Mouse (Mus musculus): ENCODE data around the gene Dap3. TPM values are rescaled to one million over a fixed set of nuclear protein-coding genes. Genes with fewer than 3 reads are reported as not detected.
"Not testable (repeated sequence)": the region's sequence is repeated elsewhere in the genome, so short reads cannot be mapped to it uniquely, and the experiment has no call there.

Dap3 gene
- total RNA-seq, 4 experiments from 2014 or later = 128 to 166 (median 148) TPM

DNA sequence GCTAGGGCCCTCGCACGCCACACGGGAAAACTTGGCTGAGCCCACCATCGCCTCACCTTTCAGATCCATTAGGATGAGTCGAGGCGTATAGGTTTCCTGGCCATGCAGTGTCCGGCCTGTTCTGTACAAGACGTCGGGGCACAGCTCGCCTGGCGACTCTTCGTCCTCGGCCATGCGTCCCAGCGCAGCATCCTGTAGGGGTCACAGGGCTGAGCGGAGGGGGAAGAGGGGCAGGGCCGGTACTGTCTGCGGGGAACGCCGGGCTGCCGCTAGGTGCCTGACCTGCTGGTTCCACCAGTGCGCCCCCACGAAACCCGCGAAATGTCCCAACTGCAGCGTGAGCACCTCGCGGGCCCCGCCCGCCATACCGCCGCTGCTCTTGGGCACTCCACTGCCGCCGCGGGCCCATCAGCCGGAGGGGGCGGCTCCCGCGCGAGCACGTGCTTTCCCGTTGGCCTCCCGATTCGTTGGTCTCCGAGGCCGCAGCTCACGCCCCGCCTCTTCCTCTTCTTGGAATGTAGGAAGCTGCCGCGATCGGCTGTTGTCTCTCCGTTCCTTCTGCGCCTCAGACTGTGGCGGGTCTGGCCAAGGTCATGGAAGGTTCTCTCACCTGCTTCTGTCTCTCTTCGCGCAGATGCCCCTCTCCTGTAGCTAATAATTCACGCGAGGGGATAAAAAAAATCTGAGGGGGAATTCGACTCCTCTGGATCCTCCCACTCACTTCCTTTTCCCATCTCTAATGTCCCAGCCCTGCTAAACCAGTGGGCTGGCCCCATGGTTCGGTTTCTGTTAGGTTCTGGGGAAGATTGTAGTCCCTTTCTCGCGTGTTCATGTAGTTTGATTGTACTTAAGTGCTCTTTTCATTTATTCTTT is 37.2 kb downstream of the Dap3 start, which contains the start of gene Msto1:
Gene Msto1 (minus strand): TSS at position 489 of the 873 bp plus-strand sequence.
- peak; percentile 92 for DNase-seq

DNA sequence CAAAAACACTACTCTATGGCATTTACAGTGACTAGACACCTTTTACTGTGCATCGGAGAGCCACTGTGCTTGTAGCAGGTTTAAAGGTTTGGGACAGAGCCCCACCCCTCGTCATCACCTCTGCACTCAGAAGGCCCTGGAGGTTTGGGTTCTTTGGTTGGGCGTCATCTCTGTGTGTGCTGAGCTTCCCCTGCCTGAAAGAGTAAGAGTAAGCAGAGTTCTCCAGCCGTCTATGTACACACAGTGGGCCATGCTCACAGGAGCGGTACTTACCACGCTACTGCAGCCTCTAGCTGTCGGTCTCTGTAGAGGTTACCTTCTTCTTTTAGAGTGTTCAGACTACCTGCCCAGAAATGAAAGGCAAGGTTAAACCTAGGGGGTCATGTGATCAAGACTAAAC is 38.4 kb downstream of the Dap3 start:
- DNase-seq = no peak

DNA sequence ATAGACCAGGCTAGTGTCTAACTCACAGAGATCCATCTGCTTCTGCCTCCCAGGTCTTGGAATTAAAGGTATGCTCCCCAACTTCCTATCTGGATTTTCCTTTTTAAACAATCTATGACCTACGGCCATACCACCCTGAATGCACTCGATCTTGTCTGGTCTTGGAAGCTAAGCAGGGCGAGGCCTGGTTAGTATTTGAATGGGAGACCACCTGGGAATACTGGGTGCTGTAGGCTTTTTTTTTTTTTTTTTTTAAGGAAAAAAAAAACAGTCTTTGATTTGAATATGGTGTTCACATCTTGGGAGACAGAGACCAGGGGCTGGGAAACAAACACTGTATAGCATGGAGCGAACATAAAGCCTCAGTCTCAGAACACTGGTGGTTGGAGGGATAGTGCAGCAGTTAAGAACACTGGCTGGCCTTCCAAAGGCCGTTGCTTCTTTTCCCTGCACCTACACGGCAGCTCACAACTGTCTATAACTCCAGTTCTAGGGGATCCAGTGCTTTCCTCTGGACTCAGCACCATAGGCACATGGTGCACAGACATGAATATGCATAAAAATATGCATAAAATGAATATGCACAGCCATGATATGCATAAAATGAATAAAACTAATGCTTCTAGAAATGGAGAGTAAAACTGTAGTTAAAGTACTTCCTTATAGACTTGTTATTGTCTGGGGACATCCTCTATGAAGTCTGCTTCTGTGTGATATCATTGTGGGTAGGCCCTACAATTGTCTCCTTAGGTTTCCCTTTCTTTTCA is 44.4 kb downstream of the Dap3 start:
- no peak for DNase-seq

DNA sequence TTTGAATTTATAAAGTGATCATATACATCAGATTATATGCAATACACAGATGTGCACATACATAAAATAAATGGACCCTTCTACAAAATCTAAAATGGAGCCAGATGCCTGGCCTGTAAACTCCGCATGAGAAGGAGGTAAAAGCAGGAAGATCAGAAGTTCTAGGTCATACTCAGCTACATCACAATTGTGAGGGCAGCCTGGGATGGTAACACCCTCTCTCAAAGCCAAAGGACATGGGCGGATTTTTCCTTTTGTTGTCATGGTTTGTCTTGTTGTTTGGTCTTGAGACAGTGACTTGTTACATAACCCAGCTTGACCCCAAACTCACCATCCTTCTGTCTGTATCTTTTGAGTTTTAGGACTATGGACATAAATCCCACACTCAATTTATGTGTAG is 45.2 kb downstream of the Dap3 start:
- no peak for DNase-seq

DNA sequence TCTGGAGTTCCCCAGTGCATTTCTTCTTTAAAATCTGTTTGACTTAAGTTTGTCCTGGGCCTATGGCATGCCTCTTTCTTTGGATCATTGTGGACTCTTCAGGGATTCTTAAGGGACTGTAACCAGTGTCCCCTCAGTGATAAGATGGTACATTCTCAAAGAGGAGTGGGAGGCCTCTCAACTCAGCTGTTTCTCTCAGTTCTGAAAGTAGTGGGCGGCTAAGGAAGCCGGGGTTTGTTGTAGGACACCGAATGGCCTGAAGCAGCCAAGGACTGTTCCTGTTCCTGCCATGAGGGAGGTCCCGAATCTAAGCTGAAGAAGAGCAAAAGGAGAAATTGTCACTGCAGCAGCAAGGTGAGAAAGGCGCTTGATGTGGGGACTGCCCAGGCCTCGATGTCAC is 45.8 kb downstream of the Dap3 start:
- no peak for DNase-seq

DNA sequence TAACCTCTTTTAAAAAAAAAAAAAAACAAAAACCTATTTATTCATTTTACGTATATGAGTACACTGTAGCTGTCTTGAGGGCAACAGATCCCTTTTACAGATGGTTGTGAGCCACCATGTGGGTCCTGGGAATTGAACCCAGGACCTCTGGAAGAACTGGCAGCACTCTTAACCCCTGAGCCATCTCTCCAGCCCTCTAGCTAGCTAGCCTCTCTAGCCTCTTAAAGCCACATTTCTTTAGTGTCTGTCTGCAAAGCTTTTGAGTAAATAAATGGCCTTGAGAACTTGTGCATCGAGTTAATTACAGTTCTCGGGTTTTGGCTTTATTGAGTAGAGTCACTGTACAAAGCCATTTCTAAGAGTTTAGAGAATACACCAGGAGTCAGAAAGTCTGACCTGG is 46.2 kb downstream of the Dap3 start:
- DNase-seq = no peak

DNA sequence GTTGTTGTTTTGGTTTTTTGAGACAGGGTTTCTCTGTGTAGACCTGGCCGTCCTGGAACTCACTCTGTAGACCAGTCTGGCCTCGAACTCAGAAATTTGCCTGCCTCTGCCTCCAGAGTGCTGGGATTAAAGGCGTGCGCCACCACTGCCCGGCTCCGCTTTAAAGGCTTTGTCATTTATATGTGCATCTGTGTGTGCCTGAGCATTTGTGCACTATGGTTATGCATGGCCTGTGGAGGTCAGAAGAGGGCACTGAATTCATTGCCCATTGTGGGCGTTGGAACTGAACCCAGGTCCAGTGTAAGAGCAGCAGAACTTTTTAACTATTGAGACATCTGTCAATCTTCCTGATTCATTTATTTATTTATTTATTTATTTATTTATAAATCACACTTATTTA is 58.0 kb downstream of the Dap3 start:
- not testable (repeated sequence) for DNase-seq

DNA sequence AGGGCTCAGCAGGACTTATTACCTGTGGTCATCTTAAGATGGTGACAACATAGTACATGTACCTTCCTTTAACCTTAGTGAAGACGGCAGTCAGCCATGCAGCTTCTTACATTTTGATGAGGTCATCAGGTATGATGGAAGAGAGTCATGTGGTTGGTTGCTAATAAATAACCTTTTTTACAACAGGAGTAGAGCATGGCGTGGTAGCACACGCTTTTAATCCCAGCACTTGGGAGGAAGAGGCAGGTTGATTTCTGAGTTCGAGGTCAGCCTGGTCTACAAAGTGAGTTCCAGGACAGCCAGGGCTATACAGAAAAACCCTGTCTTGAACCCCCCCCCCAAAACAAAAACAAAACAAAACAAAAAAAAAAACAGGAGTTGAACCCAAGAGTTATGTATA is 68.4 kb downstream of the Dap3 start:
- not testable (repeated sequence) for DNase-seq

Other genes with a start within 250 kb of the Dap3 start
- gene Rit1, start 234.3 kb downstream of the Dap3 start, total RNA-seq (2022) = 10 to 100 TPM; 55.0 to 65.3 (median 59.1) TPM
- gene Syt11, start 176.0 kb downstream of the Dap3 start, total RNA-seq (2022) = 10 to 100 TPM; 13.5 to 24.3 (median 15.7) TPM
- 10 to 100 TPM; 34.8 to 56.4 (median 40.3) TPM for gene Gon4l, start 116.0 kb downstream of the Dap3 start, total RNA-seq (2022)
- 10 to 100 TPM; 19.9 to 27.9 (median 24.7) TPM for gene Msto1, start 37.2 kb downstream of the Dap3 start, total RNA-seq (2022)
- gene Ash1l, start 559 bp downstream of the Dap3 start, total RNA-seq (2022) = 10 to 100 TPM; 44.9 to 78.1 (median 58.6) TPM
- 10 to 100 TPM; 33.8 to 46.8 (median 41.1) TPM for gene Rusc1, start 142.1 kb upstream of the Dap3 start, total RNA-seq (2022)
- not detected for gene Gm43738, start 149.9 kb upstream of the Dap3 start, total RNA-seq (2022)
- gene Fdps, start 150.8 kb upstream of the Dap3 start, total RNA-seq (2022) = 100 to 1,000 TPM; 152 to 387 (median 263) TPM
- under 1 TPM in 2 of 4 experiments, not detected in 2; 0.10 to 0.11 TPM for gene Pklr, start 185.0 kb upstream of the Dap3 start, total RNA-seq (2022)
- gene Hcn3, start 209.0 kb upstream of the Dap3 start, total RNA-seq (2022) = 10 to 100 TPM in 2 of 4 experiments, 1 to 10 TPM in 2; 6.8 to 22.2 (median 10.1) TPM
- gene Clk2, start 213.6 kb upstream of the Dap3 start, total RNA-seq (2022) = 10 to 100 TPM; 55.2 to 85.7 (median 71.2) TPM
- gene Scamp3, start 226.3 kb upstream of the Dap3 start, total RNA-seq (2022) = 100 to 1,000 TPM in 1 of 4 experiments, 10 to 100 TPM in 3; 90.1 to 110 (median 94.1) TPM
- gene Fam189b, start 232.0 kb upstream of the Dap3 start, total RNA-seq (2022) = 10 to 100 TPM; 16.7 to 32.5 (median 23.3) TPM

All from adrenal gland, adult 8-10 months (tissue).